Mouse (Mus musculus) myocyte (in vitro differentiated cells): ENCODE data around the gene Dll4.

ENCODE experiments used
- CEBPB ChIP-seq: IDR thresholded peaks from 2 replicates; pipeline ENCODE4 v1.6.1; 2011; ENCODE audit warnings: mild to moderate bottlenecking, moderate library complexity; ENCODE audit not compliant: poor library complexity, insufficient read depth, severe bottlenecking
- E2F4 ChIP-seq: IDR thresholded peaks from one replicate; pipeline ENCODE4 v1.6.1; 2011; ENCODE audit warnings: mild to moderate bottlenecking, control low read depth, moderate library complexity; ENCODE audit not compliant: insufficient read depth
- MAX ChIP-seq: IDR thresholded peaks from one replicate; pipeline ENCODE4 v1.6.1; 2011; ENCODE audit warnings: low read depth, mild to moderate bottlenecking, control low read depth
- MYOD1 ChIP-seq, 3 experiments: IDR thresholded peaks; one replicate each; pipeline ENCODE4 v1.6.1; 2011; ENCODE audit warnings: control low read depth in 2 of 3, low read depth in 2 of 3, mild to moderate bottlenecking in 2 of 3, moderate library complexity in 1 of 3; ENCODE audit not compliant: insufficient read length in 2 of 3, control insufficient read depth in 1 of 3
- POLR2A ChIP-seq: IDR thresholded peaks from one replicate; pipeline ENCODE4 v1.6.1; 2011; ENCODE audit warnings: low read depth, mild to moderate bottlenecking, control low read depth, moderate library complexity; ENCODE audit not compliant: insufficient read length
- POLR2AphosphoS2 ChIP-seq: IDR thresholded peaks from one replicate; pipeline ENCODE4 v1.6.1; 2011; ENCODE audit warnings: low read depth, control low read depth; ENCODE audit not compliant: insufficient read length
- REST ChIP-seq: IDR thresholded peaks from one replicate; pipeline ENCODE4 v1.6.1; 2011; ENCODE audit warnings: mild to moderate bottlenecking, control low read depth, moderate library complexity; ENCODE audit not compliant: insufficient read depth, insufficient read length
- SRF ChIP-seq: IDR thresholded peaks from one replicate; pipeline ENCODE4 v1.6.1; 2011; ENCODE audit warnings: low read depth; ENCODE audit not compliant: control insufficient read depth, insufficient read length
- TCF12 ChIP-seq: IDR thresholded peaks from one replicate; pipeline ENCODE4 v1.6.1; 2011; ENCODE audit warnings: mild to moderate bottlenecking, control low read depth; ENCODE audit not compliant: poor library complexity, insufficient read depth, severe bottlenecking
- TCF3 ChIP-seq: IDR thresholded peaks from one replicate; pipeline ENCODE4 v1.6.1; 2011; ENCODE audit warnings: low read depth, control low read depth; ENCODE audit not compliant: insufficient read length
- USF1 ChIP-seq: IDR thresholded peaks from one replicate; pipeline ENCODE4 v1.6.1; 2011; ENCODE audit warnings: low read depth, mild to moderate bottlenecking, control low read depth, moderate library complexity

DNA sequence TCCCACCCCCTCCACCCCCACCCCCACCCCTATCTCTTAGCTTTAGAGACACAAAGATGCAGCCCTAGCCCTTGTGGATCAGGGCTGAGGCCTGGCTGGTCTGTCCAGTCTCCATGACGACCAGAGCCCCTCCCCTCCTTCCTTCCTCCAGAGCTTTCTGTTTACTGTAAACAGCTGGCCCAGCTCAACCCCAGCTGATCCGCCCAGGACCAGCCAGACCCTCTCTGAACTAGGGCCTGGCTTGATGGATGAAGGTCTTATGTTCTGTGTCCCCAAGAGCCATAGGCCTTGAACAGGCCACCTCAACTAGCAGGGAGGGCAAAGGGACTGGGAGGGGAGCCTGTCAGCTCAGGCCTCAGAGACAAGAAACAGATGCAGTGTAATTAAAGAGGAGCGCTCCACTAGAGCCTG lies 20.8 kb upstream of the Dll4 start:
- TF ChIP-seq MYOD1 (IDR thresholded peaks at IDR 0.05; ENCODE audit: control insufficient read depth in 1 of 3, insufficient read length in 2 of 3, low read depth in 2 of 3) (no peak), POLR2A (no peak), REST (no peak), TCF12 (no peak), USF1 (no peak), POLR2AphosphoS2 (no peak), MAX (no peak), TCF3 (no peak), CEBPB (no peak), E2F4 (no peak), SRF (no peak)
